Mouse (Mus musculus) spleen, adult 2 months (tissue): Measurements from ENCODE around the gene Ppm1n.

Experiments used
- CTCF ChIP-seq: fragments of 200-500 bp; IDR thresholded peaks from 2 replicates; pipeline ENCODE4 v1.5.1; 2011; ENCODE audit warnings: mild to moderate bottlenecking, inconsistent platforms; ENCODE audit not compliant: insufficient read depth, insufficient read length, insufficient replicate concordance; ENCODE audit errors: extremely low read depth
- POLR2A ChIP-seq: fragments of 200-500 bp; IDR thresholded peaks from 2 replicates; pipeline ENCODE4 v1.6.1; 2011; ENCODE audit warnings: low read depth, low read length, inconsistent platforms

- TF ChIP-seq CTCF (no peak), POLR2A (no peak)
Measured at GRCm38 (mm10) chr7:19309278-19309883, 29.5 kb upstream of the Ppm1n start.
